Mouse (Mus musculus) urinary bladder, adult 2 months (tissue): Measurements from ENCODE around the gene Hk1. TPM values are rescaled to one million over a fixed set of nuclear protein-coding genes. Genes with fewer than 3 reads are reported as not detected.
"Not testable (repeated sequence)": the region's sequence is repeated elsewhere in the genome, so short reads cannot be mapped to it uniquely, and the experiment has no call there.

Experiments used
- DNase-seq: peaks from one replicate; pipeline ENCODE4 v3.0.0; 2022; ENCODE audit warnings: low spot score
- polyA plus RNA-seq: library from polyadenylated mRNA; depleted of rRNA; stranded (reverse); fragments of >200 nt; gene quantifications from 2 replicates; pipeline ENCODE4 v1.2.3, GENCODE M21; 2012

Gene Hk1
- polyA plus RNA-seq, 1 experiment: 53.9 TPM

GRCm38 (mm10) chr10:62340991-62341390 is 38.7 kb downstream of the Hk1 start:
- no peak for DNase-seq

- DNase-seq: peak; percentile 97
These were observed 39.5 kb downstream of the Hk1 start for GRCm38 (mm10) chr10:62340095-62340731.

- DNase-seq: peak; percentile 40
These were observed 40.3 kb downstream of the Hk1 start for GRCm38 (mm10) chr10:62339211-62340094.

GRCm38 (mm10) chr10:62338626-62339025 is 41.1 kb downstream of the Hk1 start:
- no peak for DNase-seq

- no peak for DNase-seq
These were observed 41.5 kb downstream of the Hk1 start for GRCm38 (mm10) chr10:62338176-62338575.

- DNase-seq: no peak
These were observed 42.8 kb downstream of the Hk1 start for GRCm38 (mm10) chr10:62336601-62337578.

GRCm38 (mm10) chr10:62335423-62335776 is 44.3 kb downstream of the Hk1 start:
- no peak for DNase-seq

- no peak for DNase-seq
These were observed 44.9 kb downstream of the Hk1 start for GRCm38 (mm10) chr10:62334686-62335422.

GRCm38 (mm10) chr10:62333269-62333668 is 46.4 kb downstream of the Hk1 start:
- no peak for DNase-seq

GRCm38 (mm10) chr10:62332514-62332913 is 47.2 kb downstream of the Hk1 start:
- no peak for DNase-seq

GRCm38 (mm10) chr10:62331771-62332170 is 47.9 kb downstream of the Hk1 start:
- DNase-seq: no peak

- DNase-seq: no peak
These were observed 48.4 kb downstream of the Hk1 start for GRCm38 (mm10) chr10:62331296-62331695.

- DNase-seq: no peak
These were observed 49.9 kb downstream of the Hk1 start for GRCm38 (mm10) chr10:62329846-62330245.

- DNase-seq: no peak
These were observed 50.8 kb downstream of the Hk1 start for GRCm38 (mm10) chr10:62328886-62329412.

GRCm38 (mm10) chr10:62327572-62328317 is 52.0 kb downstream of the Hk1 start:
- no peak for DNase-seq

GRCm38 (mm10) chr10:62326818-62327571 is 52.7 kb downstream of the Hk1 start:
- DNase-seq: no peak

- DNase-seq: no peak
These were observed 53.7 kb downstream of the Hk1 start for GRCm38 (mm10) chr10:62326002-62326401.

GRCm38 (mm10) chr10:62322821-62323220 is 56.9 kb downstream of the Hk1 start:
- DNase-seq: not testable (repeated sequence)

- no peak for DNase-seq
These were observed 58.3 kb downstream of the Hk1 start for GRCm38 (mm10) chr10:62321457-62321856.
